Mouse (Mus musculus): ENCODE measurements around the gene Tmem183a. TPM values are rescaled to one million over a fixed set of nuclear protein-coding genes. Genes with fewer than 3 reads are reported as not detected.

Gene Tmem183a
- total and polyA plus RNA-seq, 3 experiments, result 41.5 to 73.6 (median 61.1) TPM

GRCm38 (mm10) chr1:134374124-134374523 is 12.3 kb upstream of the Tmem183a start:
- Histone ChIP-seq H3K9ac (ENCODE audit: insufficient read depth, low read depth) (no peak overlapping the region), H3K79me2 (replicated peaks; ENCODE audit: control insufficient read depth, extremely low read depth, insufficient read depth, poor library complexity, severe bottlenecking) (no peaks in the 10 kb centered on the region), H3K27ac (ENCODE audit: insufficient read depth, low read depth) (no peak overlapping the region), H3K4me2 (ENCODE audit: insufficient read depth, low read depth, poor library complexity, severe bottlenecking) (no peak overlapping the region), H3K9me3 (replicated peaks; ENCODE audit: low read length) (peaks cover 22% of the 10 kb centered on the region), H3K27me3 (replicated peaks) (peaks cover 22% of the 10 kb centered on the region), H3K4me1 (ENCODE audit: control insufficient read depth in 1 of 2, insufficient read depth in 2 of 2) (no peaks in the 10 kb centered on the region), H3K36me3 (replicated peaks in 1 of 2; ENCODE audit: control insufficient read depth in 1 of 2, insufficient read depth in 1 of 2, low read length in 1 of 2) (no peaks in the 10 kb centered on the region), H3K4me3 (replicated peaks in 1 of 3; ENCODE audit: low read depth in 2 of 3, low read length in 2 of 3, poor library complexity in 1 of 3) (no peak overlapping the region)
- in situ Hi-C loops (cut with MboI; ENCODE audit: low pct_ligation_motif_present, low pct_unique_long_range_greater_than_20kb, low sequenced_read_pairs), result no loop called here
- TF ChIP-seq GABPA (IDR thresholded peaks at IDR 0.05; ENCODE audit: insufficient replicate concordance, low read depth, low read length) (no peak), UBTF (IDR thresholded peaks at IDR 0.05; ENCODE audit: low read depth, low read length) (no peak), NRF1 (IDR thresholded peaks at IDR 0.05; ENCODE audit: low read depth, low read length) (no peak), SMC3 (IDR thresholded peaks at IDR 0.05; ENCODE audit: low read depth, low read length) (no peak), MYC (IDR thresholded peaks at IDR 0.05; ENCODE audit: low read depth, low read length) (no peak), JUN (IDR thresholded peaks at IDR 0.05; ENCODE audit: insufficient read depth, low read depth, low read length) (no peak), MAFK (IDR thresholded peaks at IDR 0.05; ENCODE audit: insufficient replicate concordance, low read length) (no peak), EP300 (IDR thresholded peaks at IDR 0.05; ENCODE audit: low read length) (no peak), CTCF (conservative IDR thresholded peaks at IDR 0.05 in 1 of 2, IDR thresholded peaks at IDR 0.05 in 1 of 2; ENCODE audit: low read depth in 2 of 2, low read length in 2 of 2) (no peak), RCOR1 (conservative IDR thresholded peaks at IDR 0.05; ENCODE audit: low read depth, low read length) (no peak), ZNF384 (IDR thresholded peaks at IDR 0.05; ENCODE audit: low read depth, low read length) (no peak)
- DNase-seq (ENCODE audit: extremely low read depth), result no peak
- dilution Hi-C loops (cut with MboI; ENCODE audit: extremely low pct_ligation_motif_present, extremely low pct_unique_long_range_greater_than_20kb, low sequenced_read_pairs), result no loop called here

DNA sequence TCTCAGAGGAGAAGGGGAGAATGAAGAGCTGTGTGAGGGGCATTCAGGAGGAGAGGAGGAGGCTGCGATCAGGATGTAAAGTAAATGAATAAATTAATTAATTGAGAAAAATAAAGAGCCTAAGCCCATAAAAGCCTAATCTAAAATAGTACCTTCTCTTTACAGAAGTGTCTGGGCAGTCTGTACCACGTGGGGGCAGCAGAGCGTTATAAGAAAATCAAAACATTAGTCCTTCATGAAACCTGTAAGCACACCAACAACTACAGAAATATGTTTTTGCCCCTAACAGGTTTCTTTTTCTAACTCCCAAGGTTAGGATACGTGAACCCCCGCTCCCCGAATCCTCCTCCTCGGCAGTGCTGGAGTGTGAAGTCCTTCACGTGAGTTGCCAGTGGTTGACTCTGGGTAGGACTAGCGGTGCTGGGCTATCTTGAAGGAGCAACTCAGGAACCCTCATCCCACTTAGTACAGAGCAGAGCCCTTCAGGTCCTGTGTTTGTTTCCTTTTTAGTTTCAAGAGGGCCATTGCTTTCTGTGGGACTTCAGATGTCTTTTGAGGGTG is 7.1 kb upstream of the Tmem183a start:
- Histone ChIP-seq H3K27ac (ENCODE audit: insufficient read depth, low read depth) (no peak overlapping the region), H3K4me1 (ENCODE audit: control insufficient read depth in 1 of 2, insufficient read depth in 2 of 2) (no peaks in the 10 kb centered on the region), H3K4me2 (ENCODE audit: insufficient read depth, low read depth, poor library complexity, severe bottlenecking) (no peak overlapping the region), H3K27me3 (replicated peaks) (peaks cover 7% of the 10 kb centered on the region), H3K4me3 (replicated peaks in 1 of 3; ENCODE audit: low read depth in 2 of 3, low read length in 2 of 3, poor library complexity in 1 of 3) (no peak overlapping the region), H3K9ac (ENCODE audit: insufficient read depth, low read depth) (no peak overlapping the region), H3K9me3 (replicated peaks; ENCODE audit: low read length) (peaks cover 24% of the 10 kb centered on the region), H3K79me2 (replicated peaks; ENCODE audit: control insufficient read depth, extremely low read depth, insufficient read depth, poor library complexity, severe bottlenecking) (no peaks in the 10 kb centered on the region), H3K36me3 (replicated peaks in 1 of 2; ENCODE audit: control insufficient read depth in 1 of 2, insufficient read depth in 1 of 2, low read length in 1 of 2) (no peaks in the 10 kb centered on the region)
- TF ChIP-seq NRF1 (IDR thresholded peaks at IDR 0.05; ENCODE audit: low read depth, low read length) (no peak), KAT2A (IDR thresholded peaks at IDR 0.05; ENCODE audit: insufficient replicate concordance, low read length) (no peak), MYC (IDR thresholded peaks at IDR 0.05; ENCODE audit: low read depth, low read length) (no peak), SMC3 (IDR thresholded peaks at IDR 0.05; ENCODE audit: low read depth, low read length) (peak; percentile 56), RAD21 (IDR thresholded peaks at IDR 0.05; ENCODE audit: low read depth, low read length) (peak; percentile 75), BHLHE40 (IDR thresholded peaks at IDR 0.05; ENCODE audit: low read depth, low read length) (no peak), JUN (IDR thresholded peaks at IDR 0.05; ENCODE audit: insufficient read depth, low read depth, low read length) (no peak), CTCF (conservative IDR thresholded peaks at IDR 0.05 in 1 of 2, IDR thresholded peaks at IDR 0.05 in 1 of 2; ENCODE audit: low read depth in 2 of 2, low read length in 2 of 2) (peak in 1 of 2 experiments; percentile 71; a peak in 2 of 4 replicates)
- in situ Hi-C loops (cut with MboI; ENCODE audit: low pct_ligation_motif_present, low pct_unique_long_range_greater_than_20kb, low sequenced_read_pairs) (no loop called here), dilution Hi-C loops (cut with MboI; ENCODE audit: extremely low pct_ligation_motif_present, extremely low pct_unique_long_range_greater_than_20kb, low sequenced_read_pairs) (no loop called here)
- DNase-seq (ENCODE audit: extremely low read depth), result peak; percentile 35

Data from CH12.LX (cell line).